Mouse (Mus musculus): ENCODE measurements around the gene E2f8. TPM values are rescaled to one million over a fixed set of nuclear protein-coding genes. Genes with fewer than 3 reads are reported as not detected.

Gene E2f8
- polyA plus RNA-seq, 1 experiment from 2014 or later = 17.3 TPM

- H3K4me2 ChIP-seq = no peak overlapping the region
- no peak overlapping the region for H3K27ac ChIP-seq
- no peaks in the 10 kb centered on the region for H3K27me3 ChIP-seq
- H3K9ac ChIP-seq = no peak overlapping the region
- H3K4me1 ChIP-seq = no peaks in the 10 kb centered on the region
- H3K4me3 ChIP-seq = no peak overlapping the region
- H3K9me3 ChIP-seq = no peaks in the 10 kb centered on the region
- peaks cover 93% of the 10 kb centered on the region for H3K36me3 ChIP-seq
- 93% methylated on average over 21 of the region's 21 CpGs for whole genome bisulfite sequencing
- no peak for ATAC-seq (ENCODE audit: insufficient number of reproducible peaks, insufficient read depth, low FRiP score, low TSS enrichment, low read depth)
Observed at GRCm38 (mm10) chr7:48870579-48871180, 10.7 kb downstream of the E2f8 start.

DNA sequence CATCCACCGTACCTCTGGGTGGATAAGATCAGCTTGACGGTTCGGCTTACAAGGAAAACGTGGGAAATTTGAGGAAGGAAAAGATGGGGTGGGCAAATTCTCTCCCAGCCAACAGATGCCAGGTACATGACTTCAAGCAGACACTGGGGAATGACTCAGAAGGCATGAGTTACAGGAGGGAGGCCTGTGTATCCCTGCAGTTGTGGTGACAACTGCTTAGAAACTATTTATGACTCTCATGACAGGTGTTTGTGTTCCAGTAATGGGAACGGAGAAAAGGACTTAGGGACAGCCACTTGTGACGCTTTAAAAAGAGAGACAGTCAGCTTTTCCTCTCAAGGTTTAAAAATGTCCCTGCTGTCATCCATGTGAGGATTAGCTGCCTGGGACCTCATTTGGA lies 11.3 kb downstream of the E2f8 start:
- Histone ChIP-seq H3K4me1 (no peaks in the 10 kb centered on the region), H3K4me2 (no peak overlapping the region), H3K4me3 (no peak overlapping the region), H3K9me3 (no peaks in the 10 kb centered on the region), H3K9ac (no peak overlapping the region), H3K27ac (no peak overlapping the region), H3K36me3 (peaks cover 92% of the 10 kb centered on the region), H3K27me3 (no peaks in the 10 kb centered on the region)
- 82% methylated on average over 6 of the region's 6 CpGs for WGBS
- ATAC-seq (ENCODE audit: insufficient number of reproducible peaks, insufficient read depth, low FRiP score, low TSS enrichment, low read depth) = no peak

- no peak for ATAC-seq (ENCODE audit: insufficient number of reproducible peaks, insufficient read depth, low FRiP score, low TSS enrichment, low read depth)
- H3K36me3 ChIP-seq = peaks cover 73% of the 10 kb centered on the region
- H3K27me3 ChIP-seq = no peaks in the 10 kb centered on the region
Observed at GRCm38 (mm10) chr7:48867576-48867975, 13.8 kb downstream of the E2f8 start.

GRCm38 (mm10) chr7:48864671-48865458 lies 16.5 kb downstream of the E2f8 start:
- Histone ChIP-seq H3K27ac (no peak overlapping the region), H3K9ac (no peak overlapping the region), H3K36me3 (peaks cover 45% of the 10 kb centered on the region), H3K4me1 (no peaks in the 10 kb centered on the region), H3K4me2 (no peak overlapping the region), H3K27me3 (no peaks in the 10 kb centered on the region), H3K4me3 (no peak overlapping the region), H3K9me3 (no peaks in the 10 kb centered on the region)
- ATAC-seq (ENCODE audit: insufficient number of reproducible peaks, insufficient read depth, low FRiP score, low TSS enrichment, low read depth) = no peak
- 88% methylated on average over 9 of the region's 9 CpGs for WGBS

More at GRCm38 (mm10) chr7:48867576-48867975, 13.8 kb downstream of the E2f8 start:
- Histone ChIP-seq H3K9me3 (no peaks in the 10 kb centered on the region), H3K27ac (no peak overlapping the region), H3K4me1 (no peaks in the 10 kb centered on the region), H3K4me3 (no peak overlapping the region), H3K9ac (no peak overlapping the region), H3K4me2 (no peak overlapping the region)
- WGBS = 91% methylated on average over 18 of the region's 18 CpGs

GRCm38 (mm10) chr7:48864199-48864598 lies 17.2 kb downstream of the E2f8 start:
- ATAC-seq (ENCODE audit: insufficient number of reproducible peaks, insufficient read depth, low FRiP score, low TSS enrichment, low read depth) = no peak
- Histone ChIP-seq H3K27ac (no peak overlapping the region), H3K9ac (no peak overlapping the region), H3K9me3 (no peaks in the 10 kb centered on the region), H3K4me3 (no peak overlapping the region), H3K27me3 (no peaks in the 10 kb centered on the region), H3K4me2 (no peak overlapping the region), H3K36me3 (peaks cover 39% of the 10 kb centered on the region), H3K4me1 (no peaks in the 10 kb centered on the region)

- H3K27me3 ChIP-seq = no peaks in the 10 kb centered on the region
- ATAC-seq (ENCODE audit: insufficient number of reproducible peaks, insufficient read depth, low FRiP score, low TSS enrichment, low read depth) = no peak
- no peak overlapping the region for H3K4me2 ChIP-seq
- no peaks in the 10 kb centered on the region for H3K4me1 ChIP-seq
- no peak overlapping the region for H3K9ac ChIP-seq
- 85% methylated on average over 4 of the region's 4 CpGs for WGBS
- H3K27ac ChIP-seq = no peak overlapping the region
- H3K4me3 ChIP-seq = no peak overlapping the region
- H3K36me3 ChIP-seq = peaks cover 16% of the 10 kb centered on the region
- H3K9me3 ChIP-seq = no peaks in the 10 kb centered on the region
Observed at GRCm38 (mm10) chr7:48861796-48862195, 19.6 kb downstream of the E2f8 start.

DNA sequence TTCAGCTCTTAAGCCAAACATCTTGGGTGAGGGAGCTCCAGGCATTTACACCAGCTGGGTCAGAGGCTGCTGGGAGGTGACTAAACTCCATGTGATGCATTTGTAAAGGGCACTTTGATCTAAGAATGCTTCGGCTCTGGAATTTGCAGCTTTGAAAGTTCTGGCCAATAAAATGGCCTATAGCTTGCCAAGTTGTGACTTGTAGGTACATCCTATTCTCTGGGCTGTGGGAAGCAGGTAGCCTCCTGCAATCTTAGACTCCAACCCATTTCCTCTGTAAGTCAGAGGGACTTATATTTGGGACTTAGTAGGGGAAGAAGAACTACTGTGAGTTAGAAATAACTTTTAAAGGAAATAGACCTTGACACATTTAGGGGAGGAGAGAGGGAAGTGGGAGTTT lies 20.4 kb downstream of the E2f8 start:
- no peaks in the 10 kb centered on the region for H3K27me3 ChIP-seq
- no peaks in the 10 kb centered on the region for H3K4me1 ChIP-seq
- no peak overlapping the region for H3K4me2 ChIP-seq
- no peak for ATAC-seq (ENCODE audit: insufficient number of reproducible peaks, insufficient read depth, low FRiP score, low TSS enrichment, low read depth)
- 56% methylated on average over 1 of the region's 1 CpGs for WGBS
- H3K4me3 ChIP-seq = no peak overlapping the region
- H3K36me3 ChIP-seq = peaks cover 10% of the 10 kb centered on the region
- H3K9ac ChIP-seq = no peak overlapping the region
- no peaks in the 10 kb centered on the region for H3K9me3 ChIP-seq
- no peak overlapping the region for H3K27ac ChIP-seq

DNA sequence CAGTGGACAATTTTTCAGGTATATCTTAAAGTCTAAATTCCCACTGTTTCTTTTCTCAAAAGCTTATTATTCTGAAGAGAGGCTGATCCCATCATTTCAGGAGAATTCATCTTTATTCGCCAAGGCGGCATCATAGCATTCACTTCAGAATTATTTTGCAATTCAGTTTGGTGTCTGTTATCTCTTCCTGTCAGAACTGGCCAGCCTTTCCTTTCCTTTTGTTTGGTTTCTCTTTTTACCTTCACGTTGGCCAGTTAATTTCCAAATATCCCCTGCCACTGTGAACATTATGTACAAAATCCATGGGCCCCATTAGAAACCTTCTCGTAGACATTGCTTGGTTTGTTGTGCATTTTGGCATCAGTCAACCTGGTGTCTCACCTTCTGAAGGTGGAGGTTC lies 22.0 kb downstream of the E2f8 start:
- whole genome bisulfite sequencing = 87% methylated on average over 4 of the region's 4 CpGs
- H3K4me2 ChIP-seq = no peak overlapping the region
- H3K9me3 ChIP-seq = no peaks in the 10 kb centered on the region
- no peak for ATAC-seq (ENCODE audit: insufficient number of reproducible peaks, insufficient read depth, low FRiP score, low TSS enrichment, low read depth)
- no peak overlapping the region for H3K27ac ChIP-seq
- no peak overlapping the region for H3K9ac ChIP-seq
- no peaks in the 10 kb centered on the region for H3K36me3 ChIP-seq
- H3K4me1 ChIP-seq = no peaks in the 10 kb centered on the region
- no peaks in the 10 kb centered on the region for H3K27me3 ChIP-seq
- no peak overlapping the region for H3K4me3 ChIP-seq

DNA sequence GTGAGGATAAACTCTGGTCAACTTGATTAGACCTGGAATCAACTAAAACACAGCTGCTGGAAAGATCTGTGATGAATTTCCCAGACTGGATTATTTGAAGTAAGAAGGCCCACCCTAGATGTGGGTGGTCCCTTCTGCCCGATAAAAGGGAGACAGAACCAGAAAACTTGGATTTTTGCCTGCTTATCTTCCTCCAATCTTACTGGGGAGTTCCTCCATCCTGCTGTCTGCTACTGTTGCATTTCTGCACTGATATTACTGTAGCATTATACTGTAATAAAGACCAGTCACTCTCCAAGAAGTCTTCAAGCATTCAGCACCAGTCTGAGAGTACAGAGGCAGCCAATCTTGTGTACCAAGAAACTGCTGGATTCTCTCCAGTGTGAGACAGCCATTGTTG lies 23.1 kb downstream of the E2f8 start:
- WGBS = 47% methylated on average over 1 of the region's 1 CpGs
- no peak overlapping the region for H3K4me2 ChIP-seq
- H3K27me3 ChIP-seq = no peaks in the 10 kb centered on the region
- H3K4me3 ChIP-seq = no peak overlapping the region
- no peak overlapping the region for H3K9ac ChIP-seq
- no peak overlapping the region for H3K27ac ChIP-seq
- H3K9me3 ChIP-seq = no peaks in the 10 kb centered on the region
- ATAC-seq (ENCODE audit: insufficient number of reproducible peaks, insufficient read depth, low FRiP score, low TSS enrichment, low read depth) = no peak
- H3K4me1 ChIP-seq = no peaks in the 10 kb centered on the region
- no peaks in the 10 kb centered on the region for H3K36me3 ChIP-seq

DNA sequence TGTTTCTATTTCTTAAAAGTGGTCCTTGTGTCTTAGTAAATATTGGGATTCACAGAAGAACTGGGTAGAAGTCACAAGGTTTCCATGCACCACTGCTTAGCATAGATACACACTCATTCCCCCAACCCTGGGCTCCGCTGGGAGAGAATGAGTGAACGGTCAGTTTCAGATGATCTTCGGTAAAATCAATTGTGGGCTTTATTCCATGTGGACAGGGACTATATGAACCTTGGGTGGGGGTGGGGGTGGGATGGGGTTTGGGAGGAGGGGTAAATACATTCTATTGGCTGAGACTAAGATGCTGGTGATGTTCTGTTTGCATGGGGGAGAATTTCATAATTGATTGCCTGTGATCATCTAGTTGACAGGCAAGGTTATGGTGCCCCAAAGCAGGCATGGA lies 25.9 kb downstream of the E2f8 start:
- Histone ChIP-seq H3K9ac (no peak overlapping the region), H3K4me2 (no peak overlapping the region), H3K9me3 (no peaks in the 10 kb centered on the region), H3K27ac (no peak overlapping the region), H3K27me3 (no peaks in the 10 kb centered on the region), H3K4me1 (no peaks in the 10 kb centered on the region), H3K36me3 (no peaks in the 10 kb centered on the region), H3K4me3 (no peak overlapping the region)
- no peak for ATAC-seq (ENCODE audit: insufficient number of reproducible peaks, insufficient read depth, low FRiP score, low TSS enrichment, low read depth)
- 93% methylated on average over 3 of the region's 3 CpGs for WGBS

- no peak for ATAC-seq (ENCODE audit: insufficient number of reproducible peaks, insufficient read depth, low FRiP score, low TSS enrichment, low read depth)
Observed at GRCm38 (mm10) chr7:48853496-48853895, 27.9 kb downstream of the E2f8 start.

GRCm38 (mm10) chr7:48851529-48852104 lies 29.8 kb downstream of the E2f8 start:
- Histone ChIP-seq H3K4me1 (peaks cover 7% of the 10 kb centered on the region; the same call in 1 of the 2 replicates), H3K27me3 (no peaks in the 10 kb centered on the region), H3K9me3 (no peaks in the 10 kb centered on the region), H3K9ac (no peak overlapping the region), H3K27ac (no peak overlapping the region), H3K4me2 (no peak overlapping the region), H3K4me3 (no peak overlapping the region), H3K36me3 (no peaks in the 10 kb centered on the region)
- 82% methylated on average over 6 of the region's 6 CpGs for WGBS
- no peak for ATAC-seq (ENCODE audit: insufficient number of reproducible peaks, insufficient read depth, low FRiP score, low TSS enrichment, low read depth)

More at GRCm38 (mm10) chr7:48853496-48853895, 27.9 kb downstream of the E2f8 start:
- Histone ChIP-seq H3K4me3 (no peak overlapping the region), H3K4me2 (no peak overlapping the region), H3K9ac (no peak overlapping the region), H3K27ac (no peak overlapping the region), H3K4me1 (peaks cover under 1% of the 10 kb centered on the region; the same call in 1 of the 2 replicates), H3K9me3 (no peaks in the 10 kb centered on the region), H3K36me3 (no peaks in the 10 kb centered on the region), H3K27me3 (no peaks in the 10 kb centered on the region)
- 86% methylated on average over 13 of the region's 13 CpGs for WGBS
